Mouse (Mus musculus) embryonic stem cell, embryonic (primary cell): Measurements from ENCODE around the gene Chst11.

Experiments
- CTCF ChIA-PET, 4 experiments: fragments of 300-600 bp in 2 of 4; fragments of 350-600 bp in 2 of 4; sonication (Branson Sonifier 250); formaldehyde crosslinking; loops; one replicate each; lab custom pipeline; 2022; ENCODE audit warnings: inconsistent platforms in 2 of 4; lab: Charles Lee
- POLR2A ChIA-PET, 4 experiments: fragments of 300-600 bp in 2 of 4; fragments of 350-600 bp in 2 of 4; sonication (Branson Sonifier 250); formaldehyde crosslinking; loops; one replicate each; lab custom pipeline; 2022; ENCODE audit warnings: antibody characterized with exemption in 4 of 4, inconsistent platforms in 1 of 4; lab: Charles Lee

Gene Chst11

GRCm38 (mm10) chr10:83042613-83043477 is 57.5 kb downstream of the Chst11 start:
- POLR2A ChIA-PET: interaction anchor here in 2 of 4 experiments (0.6 to 4.1 kb wide), 12 partner anchors 11 to 182 kb away, joined by 3 to 17 read pairs (median 4); no protein-coding TSS in a partner anchor
- CTCF ChIA-PET: no interaction called here

DNA sequence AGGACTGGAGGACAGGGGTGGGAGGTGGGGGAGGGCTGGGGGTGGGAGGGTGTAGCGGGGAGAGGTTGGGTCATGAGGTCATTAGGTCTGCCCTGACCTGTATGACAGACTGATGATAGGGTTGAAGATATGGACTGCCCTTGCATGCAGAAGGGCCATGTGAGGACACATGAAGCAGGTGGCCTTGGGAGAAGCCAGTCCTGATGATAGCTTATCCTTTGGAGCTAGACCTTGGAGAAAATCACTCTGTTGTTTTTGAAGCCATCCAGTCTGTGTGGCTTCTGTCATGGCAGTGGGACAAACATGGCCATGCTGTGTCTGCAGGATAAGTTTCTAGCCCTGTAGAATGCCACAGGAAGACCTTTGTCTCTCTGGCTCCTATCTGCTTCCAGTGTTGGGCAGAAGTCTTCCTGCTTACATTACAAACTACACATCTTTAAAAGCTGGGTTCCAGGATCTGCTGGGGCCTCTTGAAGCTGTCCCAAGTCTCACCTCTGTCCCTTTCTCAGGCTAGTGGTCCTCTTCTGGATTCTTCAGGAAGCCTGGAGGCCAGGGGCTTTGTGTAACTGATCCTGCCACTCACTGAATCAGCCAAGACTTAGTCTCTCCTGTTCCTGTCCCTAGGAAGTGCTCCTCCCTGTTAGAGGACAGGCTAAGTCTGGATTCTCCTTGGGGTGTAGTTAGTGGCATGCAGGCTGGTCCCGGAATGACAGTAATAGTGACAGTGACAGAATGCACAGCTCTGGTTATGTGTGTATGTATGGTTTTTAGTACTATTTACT is 58.4 kb downstream of the Chst11 start:
- POLR2A ChIA-PET: interaction anchor here in 2 of 4 experiments (0.6 to 4.1 kb wide), 10 partner anchors 12 to 183 kb away, joined by 3 to 17 read pairs (median 4); no protein-coding TSS in a partner anchor
- CTCF ChIA-PET: no interaction called here

DNA sequence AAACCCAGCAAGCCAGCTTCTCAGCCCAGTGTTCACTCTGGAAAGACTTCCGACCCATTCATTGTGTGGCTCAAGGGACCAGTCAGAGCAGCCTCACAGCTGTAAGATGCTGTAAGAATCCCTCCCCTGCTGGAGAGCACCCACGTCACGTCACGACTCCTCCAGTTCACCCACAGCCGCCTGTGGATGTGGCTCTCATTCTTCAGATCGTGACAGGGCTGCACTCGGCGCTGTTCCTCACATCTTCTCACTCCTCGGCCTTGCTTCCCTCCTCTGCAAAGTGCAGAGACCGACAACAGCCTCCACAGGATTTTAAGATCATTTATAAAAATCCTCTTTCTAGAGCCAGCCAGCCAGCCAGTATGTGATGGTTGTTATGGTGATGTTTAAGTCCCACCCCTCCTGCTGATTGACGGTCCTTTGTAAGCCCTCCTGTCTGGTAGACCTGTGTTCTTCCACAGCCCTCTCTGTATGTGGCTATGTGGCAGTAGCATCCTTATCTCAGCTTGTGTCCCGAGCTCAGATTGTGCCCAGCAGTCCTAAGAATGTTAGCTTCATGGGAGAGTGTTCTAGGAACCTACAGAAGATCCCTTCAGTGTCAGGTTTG is 64.0 kb downstream of the Chst11 start:
- POLR2A ChIA-PET: interaction anchor here in 2 of 4 experiments (0.6 to 5.6 kb wide), 8 partner anchors 10 to 91 kb away, joined by 3 to 52 read pairs (median 5); no protein-coding TSS in a partner anchor

GRCm38 (mm10) chr10:83053886-83054550 is 68.7 kb downstream of the Chst11 start:
- ChIA-PET CTCF (no interaction called here), POLR2A (interaction anchor here in 1 of 4 experiments (0.9 to 4.2 kb wide), 2 partner anchors 17 to 431 kb away, joined by 4 to 32 read pairs; partner anchors contain the start of gene 1190007I07Rik)

More for the DNA sequence above, 64.0 kb downstream of the Chst11 start:
- CTCF ChIA-PET: interaction anchor here in 1 of 4 experiments (1.3 kb wide), 1 partner anchor 133 kb away, joined by 3 read pairs; no protein-coding TSS in a partner anchor

- CTCF ChIA-PET: no interaction called here
- POLR2A ChIA-PET: interaction anchor here in 3 of 4 experiments (0.9 to 4.2 kb wide), 16 partner anchors 9 to 290 kb away, joined by 3 to 32 read pairs (median 4); no protein-coding TSS in a partner anchor
Measured at GRCm38 (mm10) chr10:83056291-83056690, 71.0 kb downstream of the Chst11 start.

- CTCF ChIA-PET: no interaction called here
- POLR2A ChIA-PET: interaction anchor here in 3 of 4 experiments (0.5 to 4.2 kb wide), 15 partner anchors 10 to 289 kb away, joined by 3 to 32 read pairs (median 4); no protein-coding TSS in a partner anchor
Measured at GRCm38 (mm10) chr10:83056866-83057265, 71.6 kb downstream of the Chst11 start.

DNA sequence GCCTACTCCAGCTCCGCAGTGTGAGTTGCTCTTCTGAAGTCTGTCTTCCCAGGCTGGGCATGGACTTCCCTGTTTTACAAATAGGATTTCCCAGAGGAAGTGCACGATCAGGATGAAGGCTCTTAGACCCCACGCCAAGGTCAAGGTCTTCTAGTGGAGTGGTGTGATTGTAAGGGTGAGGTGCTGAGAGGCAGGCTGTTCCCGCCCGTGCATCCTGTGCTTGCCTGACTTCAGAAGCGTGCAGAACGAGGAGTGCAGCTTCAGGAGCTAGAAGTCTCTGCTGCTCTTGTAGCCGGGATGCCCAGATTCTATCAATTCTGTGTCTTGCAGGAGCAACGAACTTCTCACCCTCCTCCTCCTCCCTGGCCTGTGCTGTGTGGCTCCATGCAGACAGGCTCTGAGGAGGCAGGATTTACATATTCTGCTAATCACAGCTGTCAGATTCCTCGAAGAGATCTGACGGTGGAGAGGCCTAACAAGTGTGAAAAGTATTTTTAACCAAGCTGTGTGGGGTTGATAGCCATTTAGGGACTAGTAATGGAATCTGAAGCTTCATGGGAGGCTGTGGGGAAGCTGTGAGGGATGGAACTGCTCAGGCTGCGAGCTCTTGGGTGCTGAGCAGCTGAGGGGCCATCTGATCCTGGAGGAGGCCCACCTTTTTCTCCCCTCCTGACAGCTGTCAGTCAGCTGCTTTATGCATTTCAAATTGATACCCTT is 74.9 kb downstream of the Chst11 start:
- CTCF ChIA-PET: interaction anchor here in 2 of 4 experiments (0.6 to 0.7 kb wide), 2 partner anchors 74 to 1506 kb away, joined by 4 to 7 read pairs; no protein-coding TSS in a partner anchor
- POLR2A ChIA-PET: interaction anchor here in 3 of 4 experiments (0.9 to 2.3 kb wide), 13 partner anchors 9 to 198 kb away, joined by 3 to 10 read pairs (median 3); no protein-coding TSS in a partner anchor

DNA sequence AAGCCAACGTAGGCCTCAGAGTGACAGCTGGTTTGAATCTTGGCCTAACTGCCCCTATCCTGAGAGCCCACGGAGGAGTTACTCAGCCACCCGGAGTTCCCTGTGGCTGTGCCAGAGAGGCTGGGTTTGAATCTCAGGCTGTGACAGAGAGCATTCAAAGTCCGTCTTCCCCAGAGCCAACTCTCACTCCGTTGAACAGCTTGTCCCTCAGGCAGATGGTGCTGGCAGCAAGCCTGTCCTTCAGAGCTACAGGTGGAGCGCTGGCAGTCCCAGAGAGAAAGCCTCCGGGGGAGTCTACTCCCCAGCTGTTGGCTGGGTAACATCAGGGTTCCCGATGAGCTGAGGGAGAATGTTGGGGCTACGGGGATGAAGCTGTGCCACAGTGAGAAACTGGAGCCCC is 77.0 kb downstream of the Chst11 start:
- ChIA-PET CTCF (interaction anchor here in 1 of 4 experiments (0.6 kb wide), 1 partner anchor 591 kb away, joined by 3 read pairs; no protein-coding TSS in a partner anchor), POLR2A (interaction anchor here in 1 of 4 experiments (1.7 kb wide), 1 partner anchor 14 kb away, joined by 3 read pairs; no protein-coding TSS in a partner anchor)

DNA sequence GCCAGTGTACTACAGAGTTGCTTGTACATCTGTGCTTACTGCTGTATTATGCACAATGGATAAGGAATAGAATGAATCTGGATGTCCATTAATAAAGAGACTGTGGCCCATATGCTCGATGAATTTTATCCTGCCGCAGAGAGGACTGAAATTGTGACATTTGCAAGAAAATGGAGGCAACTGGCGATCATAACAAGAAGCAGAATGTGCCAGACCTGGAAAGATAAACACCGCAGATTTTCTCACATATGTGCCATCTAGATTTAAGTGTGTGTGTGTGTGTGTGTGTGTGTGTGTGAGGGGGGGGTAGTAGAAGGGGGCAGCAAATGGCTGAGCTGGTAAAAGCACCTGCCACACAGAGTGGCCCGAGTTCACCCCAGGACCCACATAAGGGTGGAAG is 79.5 kb downstream of the Chst11 start:
- POLR2A ChIA-PET: no interaction called here
- CTCF ChIA-PET: no interaction called here

GRCm38 (mm10) chr10:83066159-83066558 is 80.9 kb downstream of the Chst11 start:
- ChIA-PET CTCF (no interaction called here), POLR2A (interaction anchor here in 1 of 4 experiments (2.8 kb wide), 1 partner anchor 10 kb away, joined by 11 read pairs; no protein-coding TSS in a partner anchor)

DNA sequence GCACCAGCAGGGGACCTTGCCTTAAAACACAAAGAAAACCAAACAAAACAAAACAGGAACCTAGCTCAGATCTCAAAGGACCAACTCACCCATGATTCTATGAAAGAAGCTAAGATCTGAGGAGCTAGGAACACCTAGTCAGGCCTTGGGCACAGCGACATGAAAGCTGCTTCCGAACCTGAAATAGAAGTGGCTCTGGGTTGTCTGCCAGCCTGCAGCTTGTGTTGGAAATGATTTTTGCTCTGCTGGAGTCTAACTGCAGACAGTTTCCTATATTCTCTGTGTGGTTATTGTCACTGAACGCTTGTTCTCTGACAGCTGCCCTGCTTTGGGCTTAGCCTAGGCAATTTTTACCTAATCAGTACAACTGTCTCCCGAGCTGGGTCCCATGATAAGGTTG is 82.0 kb downstream of the Chst11 start:
- ChIA-PET CTCF (no interaction called here), POLR2A (interaction anchor here in 2 of 4 experiments (0.9 to 2.8 kb wide), 4 partner anchors 9 to 158 kb away, joined by 3 to 11 read pairs (median 4); no protein-coding TSS in a partner anchor)

GRCm38 (mm10) chr10:83068466-83068865 is 83.2 kb downstream of the Chst11 start:
- CTCF ChIA-PET: no interaction called here
- POLR2A ChIA-PET: interaction anchor here in 2 of 4 experiments (0.6 to 2.6 kb wide), 6 partner anchors 9 to 149 kb away, joined by 3 to 23 read pairs (median 5); no protein-coding TSS in a partner anchor

- ChIA-PET POLR2A (interaction anchor here in 3 of 4 experiments (0.5 to 2.6 kb wide), 15 partner anchors 10 to 305 kb away, joined by 3 to 23 read pairs (median 4); partner anchors contain the start of gene Chst11 (in 1 of the 3)), CTCF (interaction anchor here in 2 of 4 experiments (0.8 to 1.0 kb wide), 3 partner anchors 85 to 112 kb away, joined by 3 read pairs; partner anchors contain the start of gene Chst11 (in 1 of the 2))
Measured at GRCm38 (mm10) chr10:83069791-83070190, 84.5 kb downstream of the Chst11 start.

DNA sequence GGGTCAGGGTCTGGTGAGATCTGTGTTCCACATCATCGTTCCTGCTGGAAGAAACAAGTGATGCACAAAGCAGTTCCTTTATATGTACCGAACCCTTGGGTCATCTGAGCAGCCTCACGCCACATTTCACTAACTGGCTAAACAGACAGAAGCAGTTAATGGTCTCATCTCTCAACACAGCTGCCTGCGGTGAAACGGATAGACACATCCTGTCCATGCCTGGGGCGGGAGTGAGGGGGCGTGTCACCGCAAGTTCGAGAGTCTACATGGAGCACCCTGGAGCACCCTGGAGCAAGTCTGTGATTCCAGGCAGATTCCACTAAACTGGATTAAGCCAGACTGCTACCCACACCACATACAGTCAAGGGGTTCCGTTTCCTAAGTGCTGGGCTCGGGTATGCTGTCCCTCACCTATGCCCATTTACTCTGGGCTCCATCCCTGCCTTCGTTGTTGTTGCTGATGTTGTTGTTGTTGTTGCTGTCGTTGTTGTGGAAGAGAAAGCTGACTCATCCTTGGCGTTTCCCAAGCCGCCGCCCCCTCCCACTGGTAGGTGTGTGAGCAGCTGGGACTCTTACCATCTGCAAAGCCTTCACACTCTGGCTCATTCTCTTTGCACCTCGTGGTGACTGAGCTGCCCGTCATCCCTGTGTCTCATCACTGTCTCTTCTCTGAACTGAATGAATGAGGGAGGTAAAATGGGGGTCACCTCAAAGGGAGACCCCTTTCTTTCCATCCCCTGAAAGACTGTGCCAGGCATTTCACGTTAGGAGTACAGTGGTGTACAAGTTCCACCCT is 86.7 kb downstream of the Chst11 start:
- CTCF ChIA-PET: interaction anchor here in 1 of 4 experiments (0.6 kb wide), 1 partner anchor 116 kb away, joined by 5 read pairs; no protein-coding TSS in a partner anchor

GRCm38 (mm10) chr10:83073119-83073518 is 87.8 kb downstream of the Chst11 start:
- ChIA-PET POLR2A (interaction anchor here in 2 of 4 experiments (0.7 to 1.1 kb wide), 2 partner anchors 16 to 53 kb away, joined by 3 read pairs; no protein-coding TSS in a partner anchor), CTCF (interaction anchor here in 1 of 4 experiments (0.6 kb wide), 1 partner anchor 260 kb away, joined by 3 read pairs; no protein-coding TSS in a partner anchor)

More for the DNA sequence above, 86.7 kb downstream of the Chst11 start:
- POLR2A ChIA-PET: interaction anchor here in 2 of 4 experiments (0.7 to 2.0 kb wide), 10 partner anchors 9 to 213 kb away, joined by 3 to 5 read pairs (median 3); no protein-coding TSS in a partner anchor
